Mouse (Mus musculus) spleen, adult 2 months (tissue): ENCODE measurements around the gene Gm49486.

Experiments used
- CTCF ChIP-seq: fragments of 200-500 bp; IDR thresholded peaks from 2 replicates; pipeline ENCODE4 v1.5.1; 2011; ENCODE audit warnings: mild to moderate bottlenecking, inconsistent platforms; ENCODE audit not compliant: insufficient read depth, insufficient read length, insufficient replicate concordance; ENCODE audit errors: extremely low read depth
- POLR2A ChIP-seq: fragments of 200-500 bp; IDR thresholded peaks from 2 replicates; pipeline ENCODE4 v1.6.1; 2011; ENCODE audit warnings: low read depth, low read length, inconsistent platforms

DNA sequence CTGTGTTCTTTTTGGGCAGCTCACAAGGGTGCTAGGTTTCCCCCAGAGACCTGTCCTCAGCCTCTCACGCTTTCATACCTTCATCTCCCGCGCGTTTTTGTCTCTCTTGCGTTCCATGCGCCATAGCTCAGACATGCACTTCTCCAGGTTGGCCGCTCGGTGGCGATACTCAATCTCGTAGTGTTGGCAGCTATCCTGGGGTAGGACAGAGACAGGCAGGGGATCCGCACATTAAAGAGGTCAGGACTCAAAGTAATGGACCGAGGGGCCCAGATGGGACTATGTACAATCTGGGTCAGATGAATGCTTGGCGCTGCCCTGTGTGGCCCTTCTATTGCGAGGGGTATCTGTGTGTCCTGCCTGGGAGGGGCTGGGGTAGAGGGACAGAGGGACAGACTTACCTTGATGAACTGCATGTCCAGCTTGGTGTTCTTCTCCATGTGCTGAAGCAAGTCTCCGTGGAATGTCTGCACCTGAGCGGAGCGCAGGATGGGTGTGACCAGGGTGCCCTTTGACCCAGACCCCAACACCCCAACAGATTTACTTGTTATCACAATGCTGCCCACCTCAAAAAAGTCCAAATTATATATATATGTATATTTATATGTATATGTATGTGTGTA lies 42.0 kb downstream of the Gm49486 start:
- TF ChIP-seq POLR2A, result no peak
- peak; percentile 63; the same call in 1 of the 2 replicates for TF ChIP-seq CTCF
